Mouse (Mus musculus) megakaryocyte, embryonic 14.5 days (primary cell): ENCODE measurements around the gene Depp1.

ENCODE experiments used
- FLI1 ChIP-seq: IDR thresholded peaks from 2 replicates; pipeline ENCODE4 v1.6.1; 2012; ENCODE audit warnings: low read length, inconsistent platforms, mixed read lengths
- GATA1 ChIP-seq: IDR thresholded peaks from 3 replicates; pipeline ENCODE4 v1.6.1; 2012; ENCODE audit warnings: mixed read lengths, low read length, inconsistent platforms, borderline replicate concordance

DNA sequence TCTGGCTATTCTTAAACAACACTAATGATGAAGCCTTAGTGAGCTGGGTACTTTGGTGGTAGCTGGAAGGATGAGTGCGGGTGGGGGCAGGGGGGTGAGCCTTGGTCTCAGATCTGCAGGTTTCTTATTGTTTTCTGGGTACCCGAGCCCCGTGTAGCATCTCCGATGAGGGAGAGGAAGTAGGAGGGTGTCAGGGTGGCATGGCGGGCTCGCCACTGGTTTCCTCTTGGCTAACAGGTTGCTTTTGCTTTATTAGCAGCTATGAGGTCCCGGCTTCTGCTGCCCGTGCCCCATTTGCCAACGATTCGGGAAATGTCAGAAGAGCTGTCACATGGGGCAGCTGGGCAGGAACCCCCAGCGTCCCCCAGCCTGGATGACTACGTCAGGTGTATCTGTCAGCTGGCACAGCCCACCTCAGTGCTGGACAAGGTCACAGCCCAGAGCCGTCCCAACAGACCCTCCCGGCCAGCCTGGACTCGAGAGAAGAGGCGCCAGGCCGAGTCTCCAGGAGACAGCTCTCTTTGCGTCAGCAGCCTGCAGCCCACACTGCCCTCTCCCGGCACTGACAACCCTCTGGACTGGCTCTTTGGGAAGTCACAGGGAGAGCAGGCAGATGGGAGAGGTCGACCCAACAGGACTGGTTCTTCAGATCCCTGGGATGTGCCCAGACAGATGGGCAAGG, 1.2 kb downstream of the Depp1 start:
- TF ChIP-seq GATA1 = no peak
- TF ChIP-seq FLI1 = no peak
